Mouse (Mus musculus) layer of hippocampus, adult 18-20 months (tissue): Measurements from ENCODE around the gene Lamb1. TPM values are rescaled to one million over a fixed set of nuclear protein-coding genes. Genes with fewer than 3 reads are reported as not detected.

ENCODE experiments used
- DNase-seq, 2 experiments: peaks; one replicate each; pipeline ENCODE4 v3.0.0; 2022; ENCODE audit warnings: low spot score in 2 of 2
- total RNA-seq, 2 experiments: library from RNA; stranded (reverse); gene quantifications; 2 replicates each; pipeline ENCODE4 v1.2.3; 2021

Gene Lamb1
- total RNA-seq, 2 experiments from 2014 or later, result 34.9 to 38.1 TPM

GRCm38 (mm10) chr12:31252259-31252658, 12.8 kb upstream of the Lamb1 start:
- no peak for DNase-seq

- DNase-seq, result no peak
Measured at GRCm38 (mm10) chr12:31254978-31255377, 10.1 kb upstream of the Lamb1 start.

- DNase-seq, result no peak
Measured at GRCm38 (mm10) chr12:31256121-31256903, 8.7 kb upstream of the Lamb1 start.

- DNase-seq, result no peak
Measured at GRCm38 (mm10) chr12:31261882-31262281, 3.2 kb upstream of the Lamb1 start.

GRCm38 (mm10) chr12:31263921-31264320, 1.1 kb upstream of the Lamb1 start:
- DNase-seq, result no peak

GRCm38 (mm10) chr12:31265722-31266431, 843 bp downstream of the Lamb1 start:
- peak; percentile 20 to 57 for DNase-seq

- peak in 1 of 2 experiments; percentile 25 for DNase-seq
Measured at GRCm38 (mm10) chr12:31266686-31267085, 1.7 kb downstream of the Lamb1 start.

GRCm38 (mm10) chr12:31267363-31267762, 2.3 kb downstream of the Lamb1 start:
- no peak for DNase-seq

- no peak for DNase-seq
Measured at GRCm38 (mm10) chr12:31268315-31268714, 3.3 kb downstream of the Lamb1 start.

GRCm38 (mm10) chr12:31269020-31269597, 4.1 kb downstream of the Lamb1 start:
- no peak for DNase-seq

GRCm38 (mm10) chr12:31270361-31270760, 5.3 kb downstream of the Lamb1 start:
- no peak for DNase-seq

GRCm38 (mm10) chr12:31270776-31271175, 5.7 kb downstream of the Lamb1 start:
- no peak for DNase-seq

GRCm38 (mm10) chr12:31271361-31272011, 6.5 kb downstream of the Lamb1 start:
- no peak for DNase-seq

GRCm38 (mm10) chr12:31272012-31272735, 7.1 kb downstream of the Lamb1 start:
- DNase-seq, result no peak

GRCm38 (mm10) chr12:31272846-31273245, 7.8 kb downstream of the Lamb1 start:
- no peak for DNase-seq

GRCm38 (mm10) chr12:31273646-31274045, 8.6 kb downstream of the Lamb1 start:
- no peak for DNase-seq

- no peak for DNase-seq
Measured at GRCm38 (mm10) chr12:31275411-31275810, 10.4 kb downstream of the Lamb1 start.

GRCm38 (mm10) chr12:31278270-31278669, 13.2 kb downstream of the Lamb1 start:
- no peak for DNase-seq

- DNase-seq, result no peak
Measured at GRCm38 (mm10) chr12:31280318-31280717, 15.3 kb downstream of the Lamb1 start.

- no peak for DNase-seq
Measured at GRCm38 (mm10) chr12:31281100-31281591, 16.1 kb downstream of the Lamb1 start.

- DNase-seq, result no peak
Measured at GRCm38 (mm10) chr12:31282241-31282640, 17.2 kb downstream of the Lamb1 start.
